Mouse (Mus musculus) hindbrain, embryonic 12.5 days (tissue): ENCODE measurements around the gene 9130409I23Rik. TPM values are rescaled to one million over a fixed set of nuclear protein-coding genes. Genes with fewer than 3 reads are reported as not detected.
"Not testable (repeated sequence)": the region's sequence is repeated elsewhere in the genome, so short reads cannot be mapped to it uniquely, and the experiment has no call there.

Source experiments
- ATAC-seq: fragments of 200-750 bp; cut with Nextera tagmentation; 2 replicates; pipeline ENCODE4 v1.8.0; 2017; ENCODE audit warnings: moderate TSS enrichment; ENCODE audit not compliant: low FRiP score
- H3K27ac ChIP-seq: fragments of 300-500 bp; sonication (generic); 2 replicates; pipeline ENCODE4 v1.5.1; 2016; ENCODE audit warnings: mild to moderate bottlenecking
- H3K27me3 ChIP-seq: fragments of 300-500 bp; sonication (generic); 2 replicates; pipeline ENCODE4 v1.6.1; 2016; ENCODE audit warnings: mild to moderate bottlenecking
- H3K36me3 ChIP-seq: fragments of 300-500 bp; sonication (generic); 2 replicates; pipeline ENCODE4 v1.6.1; 2016; ENCODE audit warnings: mild to moderate bottlenecking
- H3K4me1 ChIP-seq: fragments of 300-500 bp; sonication (generic); 2 replicates; pipeline ENCODE4 v1.6.1; 2016
- H3K4me2 ChIP-seq: fragments of 300-500 bp; sonication (generic); replicated peaks from 2 replicates; pipeline ENCODE4 v1.6.1; 2016; ENCODE audit warnings: mild to moderate bottlenecking
- H3K4me3 ChIP-seq: fragments of 300-500 bp; sonication (generic); 2 replicates; pipeline ENCODE4 v1.5.1; 2016; ENCODE audit warnings: mild to moderate bottlenecking
- H3K9ac ChIP-seq: fragments of 300-500 bp; sonication (generic); 2 replicates; pipeline ENCODE4 v1.6.1; 2016; ENCODE audit warnings: mild to moderate bottlenecking, moderate library complexity
- H3K9me3 ChIP-seq: fragments of 300-500 bp; sonication (generic); replicated peaks from 2 replicates; pipeline ENCODE4 v1.6.1; 2016; ENCODE audit warnings: mild to moderate bottlenecking
- WGBS: fragments of 180-500 bp; shearing (Covaris S2); methylation state at CpG from one replicate; pipeline ENCODE4 v1.1.7; 2016; 5-methylcytosine and 5-hydroxymethylcytosine counted together
- polyA plus RNA-seq: library from polyadenylated mRNA; unstranded; fragments of >200 nt; fragmentation: Nextera tagmentation; extraction: Ambion mirVana; gene quantifications from 2 replicates; pipeline ENCODE4 v1.2.1, GENCODE M21; 2016

9130409I23Rik gene
- polyA plus RNA-seq, 1 experiment from 2014 or later: 0.10 TPM

DNA sequence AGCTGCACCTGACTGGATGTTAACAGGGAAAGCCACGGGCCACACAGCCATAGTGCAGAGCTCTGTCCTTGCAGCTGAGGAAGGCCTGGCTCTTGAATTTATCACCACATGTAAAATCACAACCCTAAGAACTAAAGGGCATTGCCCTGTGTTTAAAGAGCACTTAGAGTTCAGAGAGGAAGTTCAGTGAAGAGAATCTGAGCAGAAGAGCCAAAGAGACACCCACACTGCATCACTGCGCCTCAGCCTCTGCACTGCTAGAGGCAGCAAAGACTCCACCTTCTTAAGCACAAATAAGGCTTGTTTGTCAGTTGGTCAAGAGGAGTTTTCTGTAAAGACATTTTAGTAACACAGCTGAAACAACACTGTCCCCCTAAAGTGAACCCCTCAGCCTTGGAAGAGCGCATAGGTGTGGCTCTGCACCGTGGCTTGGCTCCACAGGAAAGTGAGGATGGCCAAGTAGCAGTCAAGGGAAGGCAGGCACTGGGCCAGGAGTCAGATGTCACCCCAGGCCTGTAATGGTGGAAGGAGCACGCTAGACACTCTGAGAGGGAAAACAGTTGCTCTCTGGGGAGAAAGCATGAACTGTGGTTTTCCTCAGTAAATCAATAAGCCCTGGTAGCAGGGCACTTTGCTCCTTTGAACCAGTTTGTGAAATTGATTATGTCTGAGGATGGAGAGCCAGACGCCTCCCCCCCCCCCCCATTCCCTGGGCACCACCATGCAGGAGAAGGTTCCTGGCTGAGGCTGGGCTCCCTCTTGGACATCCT lies 36.1 kb upstream of the 9130409I23Rik start:
- ATAC-seq: no peak
- 71% methylated on average over 6 of the region's 6 CpGs for WGBS
- no peaks in the 10 kb centered on the region for H3K9me3 ChIP-seq
- no peak overlapping the region for H3K27ac ChIP-seq
- peaks cover 5% of the 10 kb centered on the region for H3K27me3 ChIP-seq
- H3K4me3 ChIP-seq: no peak overlapping the region
- H3K4me1 ChIP-seq: peaks cover 14% of the 10 kb centered on the region
- no peak overlapping the region for H3K4me2 ChIP-seq
- no peak overlapping the region for H3K9ac ChIP-seq
- no peaks in the 10 kb centered on the region for H3K36me3 ChIP-seq

DNA sequence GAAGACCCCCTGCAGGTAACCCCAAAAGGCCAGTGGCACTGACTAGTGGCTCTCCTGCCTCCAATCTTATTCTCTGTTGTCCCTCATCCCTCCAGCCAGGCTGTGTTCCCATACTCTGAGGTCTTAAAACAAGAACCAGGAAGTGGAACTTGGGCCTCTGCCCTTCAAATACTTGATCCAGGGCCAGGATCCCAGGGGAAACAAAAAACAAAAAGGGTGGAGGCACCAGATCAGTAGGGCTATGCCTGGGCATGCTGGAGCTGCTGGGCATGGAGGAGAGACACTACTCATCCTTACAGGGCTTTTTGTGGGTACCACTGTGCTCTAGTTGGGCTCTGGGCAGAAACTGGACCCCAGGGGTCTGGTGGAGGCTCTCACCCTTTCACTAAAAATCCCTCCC lies 35.5 kb upstream of the 9130409I23Rik start:
- peaks cover 14% of the 10 kb centered on the region for H3K4me1 ChIP-seq
- H3K36me3 ChIP-seq: no peaks in the 10 kb centered on the region
- H3K4me3 ChIP-seq: no peak overlapping the region
- H3K9ac ChIP-seq: no peak overlapping the region
- no peak overlapping the region for H3K27ac ChIP-seq
- H3K9me3 ChIP-seq: no peaks in the 10 kb centered on the region
- H3K27me3 ChIP-seq: peaks cover 5% of the 10 kb centered on the region
- H3K4me2 ChIP-seq: no peak overlapping the region
- no peak for ATAC-seq

DNA sequence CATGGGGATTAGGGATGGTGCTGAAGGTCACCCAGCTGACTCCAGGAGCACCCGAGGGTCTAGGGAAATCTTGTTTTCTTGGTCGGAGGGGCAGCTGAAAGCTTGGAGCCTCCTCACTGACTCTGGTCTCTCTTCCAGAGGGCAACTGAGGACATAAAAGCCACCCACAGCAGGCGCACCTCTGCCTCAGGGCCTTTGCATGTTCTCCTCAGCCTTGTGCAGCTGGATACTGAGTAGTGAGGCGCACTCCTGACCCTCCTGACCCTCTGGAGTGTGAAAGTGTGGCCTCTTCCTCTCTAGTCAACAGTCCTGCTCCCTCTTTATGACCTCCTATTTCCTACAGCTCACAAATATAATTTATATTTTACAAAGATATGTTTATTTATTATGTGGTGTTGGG lies 35.0 kb upstream of the 9130409I23Rik start:
- ATAC-seq: no peak
- peaks cover 5% of the 10 kb centered on the region for H3K27me3 ChIP-seq
- 82% methylated on average over 4 of the region's 4 CpGs for WGBS
- H3K36me3 ChIP-seq: no peaks in the 10 kb centered on the region
- H3K9ac ChIP-seq: no peak overlapping the region
- peak overlapping the region; percentile 96 for H3K4me2 ChIP-seq
- no peak overlapping the region for H3K27ac ChIP-seq
- H3K4me3 ChIP-seq: no peak overlapping the region
- H3K9me3 ChIP-seq: no peaks in the 10 kb centered on the region
- H3K4me1 ChIP-seq: peaks cover 14% of the 10 kb centered on the region

DNA sequence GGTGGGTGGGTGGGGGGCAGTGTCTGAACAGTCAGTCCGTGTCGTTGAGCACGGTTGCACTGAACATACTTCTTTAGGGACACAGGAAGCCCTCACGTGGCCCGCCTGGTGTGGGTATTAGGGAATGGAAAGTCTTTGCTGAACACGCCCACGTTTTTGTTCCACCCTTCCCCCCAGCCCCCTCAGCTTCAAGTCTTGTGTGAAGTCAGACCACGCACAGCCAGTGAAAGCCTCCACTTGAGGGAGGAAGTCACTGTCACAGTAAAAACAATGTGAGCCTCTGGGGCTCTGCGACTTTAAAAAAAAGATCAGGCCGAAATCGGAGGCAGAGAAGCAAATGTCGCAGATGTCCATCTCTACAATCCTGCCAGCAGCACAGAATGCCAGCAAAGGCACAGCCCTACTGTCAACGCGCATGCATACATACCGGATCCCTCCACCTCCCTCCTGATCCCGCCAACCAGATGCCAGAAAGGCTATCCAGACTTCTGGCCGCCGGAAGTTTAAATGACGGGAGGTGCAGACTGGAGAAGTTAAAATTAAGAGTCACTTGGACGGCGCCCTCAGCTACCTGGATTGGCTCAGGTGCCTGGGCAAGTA lies 34.4 kb upstream of the 9130409I23Rik start:
- peak; percentile 49 for ATAC-seq
- Histone ChIP-seq H3K36me3 (no peaks in the 10 kb centered on the region), H3K4me1 (peaks cover 14% of the 10 kb centered on the region), H3K9me3 (no peaks in the 10 kb centered on the region), H3K27ac (no peak overlapping the region), H3K4me3 (peak overlapping the region; percentile 47), H3K4me2 (peak overlapping the region; percentile 96), H3K27me3 (peaks cover 5% of the 10 kb centered on the region), H3K9ac (peak overlapping the region; percentile 51)
- 7% methylated on average over 21 of the region's 21 CpGs for WGBS

DNA sequence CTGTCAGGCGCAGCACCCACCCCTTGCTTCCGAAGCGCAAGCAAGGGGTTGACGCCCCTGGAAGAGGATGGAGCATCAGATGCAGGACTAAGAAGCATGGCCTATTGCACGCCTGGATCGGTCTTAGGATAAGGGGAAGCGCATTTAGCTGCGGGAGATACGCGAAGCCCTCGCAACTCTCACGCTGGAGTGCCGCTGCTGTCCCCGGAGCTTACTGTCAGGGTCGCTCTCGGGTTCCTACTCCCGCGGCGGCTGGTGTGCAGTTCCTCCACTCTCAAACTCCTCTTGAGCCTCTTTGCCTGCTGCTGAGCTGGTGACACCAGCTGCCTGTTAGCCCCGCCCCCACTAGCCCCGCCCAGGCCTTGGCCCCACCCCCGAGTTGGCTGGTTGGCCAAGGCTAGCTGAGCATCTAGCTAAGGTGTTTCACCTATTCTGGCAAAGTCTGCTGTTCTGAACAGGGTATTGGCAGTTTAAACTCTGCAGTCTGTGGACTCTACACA lies 33.8 kb upstream of the 9130409I23Rik start:
- peak overlapping the region; percentile 47 for H3K4me3 ChIP-seq
- H3K27ac ChIP-seq: no peak overlapping the region
- H3K27me3 ChIP-seq: peaks cover 5% of the 10 kb centered on the region
- ATAC-seq: peak; percentile 73
- peak overlapping the region; percentile 96 for H3K4me2 ChIP-seq
- peak overlapping the region; percentile 51 for H3K9ac ChIP-seq
- H3K9me3 ChIP-seq: no peaks in the 10 kb centered on the region
- no peaks in the 10 kb centered on the region for H3K36me3 ChIP-seq
- 2% methylated on average over 22 of the region's 22 CpGs for WGBS
- peaks cover 14% of the 10 kb centered on the region for H3K4me1 ChIP-seq

DNA sequence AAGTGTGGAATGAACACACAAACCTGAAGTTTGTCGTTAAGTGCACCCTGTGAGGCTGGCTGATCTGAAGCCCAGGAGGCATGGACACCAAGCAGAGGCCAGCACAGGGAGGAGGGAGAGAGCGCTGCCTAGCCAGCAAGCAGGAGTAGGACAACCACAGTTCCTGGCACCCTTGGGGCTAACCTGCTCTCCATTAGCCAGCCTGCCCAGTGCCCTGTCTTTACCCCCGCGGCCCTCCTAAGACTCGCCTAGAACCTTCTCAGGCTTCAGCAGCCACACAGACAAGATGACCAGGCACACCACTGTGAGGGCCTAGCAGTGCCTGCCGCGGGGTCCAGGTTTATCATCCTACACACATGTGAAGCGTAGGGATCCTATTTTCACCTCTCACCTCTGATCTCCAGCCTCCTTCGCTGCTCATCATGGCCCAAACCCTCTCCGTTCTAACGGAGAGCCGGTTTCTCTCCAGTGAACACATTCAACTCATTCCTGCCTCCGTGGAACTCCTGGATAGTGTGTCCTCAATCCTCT lies 33.1 kb upstream of the 9130409I23Rik start:
- no peak overlapping the region for H3K9ac ChIP-seq
- peaks cover 5% of the 10 kb centered on the region for H3K27me3 ChIP-seq
- H3K9me3 ChIP-seq: no peaks in the 10 kb centered on the region
- H3K4me3 ChIP-seq: no peak overlapping the region
- H3K36me3 ChIP-seq: no peaks in the 10 kb centered on the region
- 69% methylated on average over 13 of the region's 13 CpGs for WGBS
- no peak overlapping the region for H3K27ac ChIP-seq
- H3K4me2 ChIP-seq: 0 out of 2 replicates have a peak overlapping the region, but pooled peaks have one; percentile 96
- H3K4me1 ChIP-seq: peaks cover 14% of the 10 kb centered on the region
- no peak for ATAC-seq

DNA sequence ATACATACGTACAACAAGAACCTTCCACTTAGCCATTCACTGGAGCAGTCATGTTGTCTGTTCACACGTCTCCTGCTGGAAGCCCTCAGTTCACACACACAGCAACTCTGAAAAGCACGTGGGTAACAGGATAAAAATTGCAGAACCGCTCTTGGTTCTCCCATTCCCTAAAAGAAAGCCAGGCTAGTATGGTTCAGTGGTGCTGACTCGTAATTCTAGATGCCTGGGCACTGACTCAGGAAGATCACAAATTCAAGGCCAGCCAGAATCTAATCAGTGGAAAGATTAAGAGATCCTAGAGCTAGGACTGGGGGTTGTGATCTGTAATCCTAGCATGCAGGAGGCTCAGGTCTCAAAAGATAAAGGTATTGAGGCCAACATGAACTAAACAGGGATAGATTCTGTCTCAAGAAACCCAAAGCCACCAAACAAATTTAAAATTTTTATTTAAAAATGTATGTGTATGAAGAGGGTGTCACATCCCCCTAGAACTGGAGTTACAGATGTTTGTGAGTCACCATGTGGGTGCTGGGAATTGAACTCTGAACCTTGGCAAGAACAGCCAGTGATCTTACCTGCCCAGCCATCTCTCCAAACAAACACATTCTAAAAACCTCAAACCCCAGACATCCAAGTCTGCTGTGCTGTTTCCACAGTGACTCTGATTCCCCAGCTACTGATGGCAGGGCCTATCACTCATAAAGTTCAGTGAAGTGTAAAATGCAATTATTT lies 30.1 kb upstream of the 9130409I23Rik start, which contains the start of gene Ephx1:
Gene Ephx1 (minus strand): TSS at position 149 of the 732 bp plus-strand sequence.
- Histone ChIP-seq H3K9ac (no peak within 1 kb of the TSS), H3K27me3 (peaks cover 5% of the 10 kb centered on the region), H3K4me3 (no peak within 1 kb of the TSS), H3K36me3 (no peaks in the 10 kb centered on the region), H3K27ac (no peak within 1 kb of the TSS), H3K4me2 (no peak within 1 kb of the TSS), H3K9me3 (no peaks in the 10 kb centered on the region), H3K4me1 (peaks cover 14% of the 10 kb centered on the region)
- ATAC-seq: no peak
- 61% methylated on average over 5 of the region's 5 CpGs for WGBS

DNA sequence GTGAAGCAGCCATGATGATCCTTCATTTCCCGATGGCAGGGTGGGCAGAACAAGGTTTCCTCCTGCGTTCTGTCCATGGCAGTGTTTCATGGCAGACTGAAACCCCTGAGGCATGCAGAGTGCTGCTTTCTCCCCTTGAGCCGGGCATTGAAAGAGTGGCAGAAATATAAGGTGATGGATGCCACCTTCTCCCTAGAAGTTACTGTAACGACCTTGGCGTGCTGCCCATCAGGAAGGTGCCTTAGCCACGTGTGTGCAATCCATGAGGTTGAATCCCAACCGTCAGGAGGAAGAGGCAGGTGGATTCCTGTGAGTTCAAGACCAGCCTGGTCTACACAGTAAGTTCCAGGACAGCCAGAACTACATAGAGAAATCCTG lies 29.6 kb upstream of the 9130409I23Rik start:
- peaks cover 11% of the 10 kb centered on the region for H3K4me1 ChIP-seq
- no peaks in the 10 kb centered on the region for H3K36me3 ChIP-seq
- 65% methylated on average over 7 of the region's 7 CpGs for WGBS
- no peak for ATAC-seq
- H3K27ac ChIP-seq: no peak overlapping the region
- H3K27me3 ChIP-seq: peaks cover 5% of the 10 kb centered on the region
- H3K9me3 ChIP-seq: no peaks in the 10 kb centered on the region
- H3K9ac ChIP-seq: no peak overlapping the region
- no peak overlapping the region for H3K4me2 ChIP-seq
- no peak overlapping the region for H3K4me3 ChIP-seq

DNA sequence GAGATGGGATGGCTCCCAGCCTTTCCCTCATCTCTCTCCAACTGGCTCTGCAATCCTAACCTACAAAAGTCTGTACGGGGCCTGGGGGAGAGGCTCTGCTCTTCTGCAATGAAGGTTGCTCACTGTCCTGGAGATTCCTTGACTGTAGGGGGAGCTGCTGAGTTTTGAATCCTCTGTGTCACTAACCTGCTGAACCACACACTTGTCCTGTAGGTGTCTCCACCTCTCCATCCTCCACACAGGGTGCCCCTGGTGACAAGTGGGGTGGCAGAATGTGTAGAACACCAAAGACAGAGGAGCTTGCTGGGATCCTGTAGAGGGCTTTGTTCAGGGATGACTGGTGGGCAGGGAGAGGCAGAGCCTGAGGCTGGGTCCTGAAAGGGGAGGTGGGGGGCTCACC lies 28.8 kb upstream of the 9130409I23Rik start:
- Histone ChIP-seq H3K4me3 (no peak overlapping the region), H3K9me3 (no peaks in the 10 kb centered on the region), H3K9ac (no peak overlapping the region), H3K27ac (no peak overlapping the region), H3K36me3 (no peaks in the 10 kb centered on the region), H3K4me1 (0 out of 2 replicates have a peak, but pooled peaks cover 3% of the 10 kb centered on the region), H3K27me3 (peaks cover 5% of the 10 kb centered on the region), H3K4me2 (no peak overlapping the region)
- WGBS: 17% methylated on average over 1 of the region's 1 CpGs
- ATAC-seq: no peak

DNA sequence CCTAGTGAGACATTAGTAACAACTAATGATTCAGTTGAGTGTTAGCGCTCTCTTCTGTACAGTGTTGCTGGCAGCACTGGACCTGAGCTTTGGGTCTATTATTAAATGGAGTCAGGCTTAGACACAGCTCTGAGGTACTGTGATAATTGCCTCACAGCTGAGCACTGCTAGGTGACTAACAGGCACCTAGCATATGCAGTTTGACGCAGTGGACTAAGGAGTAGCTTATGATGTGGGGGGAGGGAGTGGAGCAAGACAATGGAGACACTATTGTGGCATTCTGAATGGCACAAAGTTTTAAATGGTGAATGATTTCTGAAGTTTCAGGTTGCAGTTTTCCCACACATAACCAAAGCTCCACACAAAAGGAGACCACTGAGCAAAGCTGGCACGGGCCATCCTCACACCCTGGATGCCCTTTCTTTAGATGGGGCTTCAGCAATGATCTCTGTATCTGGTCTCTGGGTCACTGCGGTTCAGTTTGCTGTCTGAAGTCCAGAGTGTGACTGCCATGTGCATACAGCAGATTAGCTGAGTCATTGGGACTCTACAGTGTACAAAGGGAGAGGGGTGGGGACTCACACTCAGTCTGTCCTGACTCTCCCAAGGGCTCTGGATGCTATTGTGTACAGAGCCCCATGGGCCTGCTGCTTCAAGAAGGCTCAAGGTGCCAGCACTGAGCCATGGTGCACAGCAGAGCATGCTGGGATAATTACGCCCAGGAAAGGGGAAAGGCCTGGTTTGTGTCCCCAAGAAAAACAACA lies 15.8 kb upstream of the 9130409I23Rik start:
- H3K9ac ChIP-seq, H3K36me3 ChIP-seq, H3K9me3 ChIP-seq, H3K27me3 ChIP-seq, ATAC-seq, H3K4me3 ChIP-seq, H3K27ac ChIP-seq, H3K4me2 ChIP-seq, H3K4me1 ChIP-seq: not testable (repeated sequence)
- WGBS: 85% methylated on average over 5 of the region's 5 CpGs

DNA sequence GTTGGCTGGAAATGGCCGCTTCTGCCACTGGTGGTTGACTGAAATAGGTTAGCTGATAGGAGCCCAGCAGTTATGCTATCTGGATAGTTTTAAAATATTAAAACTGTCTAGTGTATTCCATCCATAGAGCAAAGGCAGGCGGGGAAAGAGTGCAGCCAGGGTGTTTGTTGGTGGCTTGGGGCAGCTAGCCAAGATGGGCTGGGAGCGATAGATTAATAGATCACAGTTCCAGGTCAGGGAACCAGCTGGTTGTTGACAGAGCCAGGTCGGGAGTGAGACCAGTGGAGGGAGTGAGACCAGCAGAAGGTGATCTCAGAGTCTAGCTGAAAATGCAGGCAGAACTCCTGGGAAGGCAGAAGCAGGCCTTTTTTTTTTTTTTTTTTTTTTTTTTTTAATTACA lies 13.4 kb upstream of the 9130409I23Rik start:
- Histone ChIP-seq H3K27me3 (0 out of 2 replicates have a peak, but pooled peaks cover 3% of the 10 kb centered on the region), H3K4me1 (no peaks in the 10 kb centered on the region), H3K9me3 (no peaks in the 10 kb centered on the region), H3K36me3 (no peaks in the 10 kb centered on the region), H3K4me3 (no peak overlapping the region), H3K9ac (no peak overlapping the region), H3K4me2 (no peak overlapping the region), H3K27ac (no peak overlapping the region)
- no peak for ATAC-seq
- WGBS: 75% methylated on average over 4 of the region's 4 CpGs
